Mouse (Mus musculus): ENCODE results near the gene Ahctf1.

GRCm38 (mm10) chr1:179704150-179704549 lies 99.3 kb downstream of the Ahctf1 start:
- no peak for TF ChIP-seq CTCF (IDR thresholded peaks at IDR 0.05; ENCODE audit: control insufficient read depth, insufficient read depth, insufficient read length)
- no peak for TF ChIP-seq CEBPB (IDR thresholded peaks at IDR 0.05; ENCODE audit: low read depth)
- no peak for TF ChIP-seq FOSL1 (IDR thresholded peaks at IDR 0.05; ENCODE audit: insufficient read depth, low read length, poor library complexity, severe bottlenecking)
- no peak for TF ChIP-seq MAX (IDR thresholded peaks at IDR 0.05)
- no peak for TF ChIP-seq USF1 (IDR thresholded peaks at IDR 0.05; ENCODE audit: low read depth)
- TF ChIP-seq MYOG (IDR thresholded peaks at IDR 0.05; ENCODE audit: control insufficient read depth, extremely low read depth, insufficient read length): no peak
